32 mouse cellular contexts compared by ENCODE assay signal in genomic region chr10:127801612-127802011, GRCm38 (mm10). TPM values are rescaled to one million over a fixed set of nuclear protein-coding genes. Genes with fewer than 3 reads are reported as not detected.
DNase-seq lines count a peak whose midpoint lies in the region; ATAC-seq and TF ChIP-seq lines count a peak whose summit lies in the region.
"Had no signal": no experiment of that assay in that cellular context is flagged by ENCODE, and none has a peak within 500 bp of the region (broad histone marks: within the 10 kb centered on the region; RNA-seq: fewer than 3 reads in every experiment).

No protein-coding gene starts in this region.

- no peaks in the 10 kb centered on the region for H3K36me3 ChIP-seq in kidney, embryonic 15.5 days
- H3K36me3 ChIP-seq in kidney, embryonic 14.5 days (ENCODE audit: control insufficient read depth, insufficient read depth, low read length): no peaks in the 10 kb centered on the region
- no peaks in the 10 kb centered on the region for H3K36me3 ChIP-seq in small intestine, adult 2 months (ENCODE audit: control insufficient read depth, insufficient read depth, low read length)
- H3K36me3 ChIP-seq: embryonic facial prominence, embryonic 12.5 days; embryonic facial prominence, embryonic 15.5 days; forebrain, embryonic 12.5 days; forebrain, embryonic 15.5 days; heart, embryonic 12.5 days; heart, embryonic 15.5 days; hindbrain, embryonic 10.5 days; hindbrain, embryonic 13.5 days had no signal

- TF ChIP-seq CTCF in small intestine, adult 2 months (IDR thresholded peaks at IDR 0.05; ENCODE audit: extremely low read depth, insufficient read length, insufficient replicate concordance, low read depth, low read length): no peak

- WGBS in kidney, embryonic 15.5 days: 90% methylated on average over 2 of the region's 2 CpGs
- 86% methylated on average over 2 of the region's 2 CpGs for WGBS in kidney, embryonic 14.5 days
- 50% methylated on average over 2 of the region's 2 CpGs for WGBS in small intestine, adult 2 months

- peak; percentile 38 for DNase-seq in kidney, adult 18-20 months
- peak; percentile 28 to 66 for DNase-seq in kidney, postnatal 25 days
- DNase-seq in fat pad, adult 2 months (ENCODE audit: extremely low read depth, low read depth, low spot score): peak; percentile 80
- DNase-seq in gastrocnemius, adult 8-10 months (ENCODE audit: low spot score in 2 of 2): no peak
- DNase-seq: adrenal gland, adult 2 months; adrenal gland, postnatal 14 days; cerebellum, adult 11 months; cerebellum, adult 2 months; cerebellum, adult 9-11 months; cerebellum, postnatal 25 days; gastrocnemius, postnatal 10 days; gastrocnemius, postnatal 36 days; heart, postnatal 10 days; heart, postnatal 36 days had no signal

- no peak overlapping the region for H3K4me2 ChIP-seq in kidney, embryonic 15.5 days
- H3K4me2 ChIP-seq in kidney, embryonic 14.5 days (replicated peaks; ENCODE audit: low read depth, low read length): no peak overlapping the region
- H3K4me2 ChIP-seq: embryonic facial prominence, embryonic 12.5 days; embryonic facial prominence, embryonic 15.5 days; forebrain, embryonic 12.5 days; forebrain, embryonic 15.5 days; heart, embryonic 12.5 days; heart, embryonic 15.5 days; hindbrain, embryonic 13.5 days had no signal

- H3K4me3 ChIP-seq in kidney, embryonic 15.5 days (replicated peaks): no peak overlapping the region
- H3K4me3 ChIP-seq in kidney, embryonic 14.5 days (ENCODE audit: low read length): no peak overlapping the region
- H3K4me3 ChIP-seq in small intestine, adult 2 months (ENCODE audit: low read depth, low read length): no peak overlapping the region
- H3K4me3 ChIP-seq: embryonic facial prominence, embryonic 12.5 days; embryonic facial prominence, embryonic 15.5 days; forebrain, embryonic 12.5 days; forebrain, embryonic 15.5 days; heart, embryonic 12.5 days; heart, embryonic 15.5 days; hindbrain, embryonic 10.5 days; hindbrain, embryonic 13.5 days had no signal

- H3K4me1 ChIP-seq in kidney, embryonic 15.5 days: no peaks in the 10 kb centered on the region
- H3K4me1 ChIP-seq in kidney, embryonic 14.5 days (ENCODE audit: control insufficient read depth, insufficient read depth, low read length): no peaks in the 10 kb centered on the region
- peaks cover 19% of the 10 kb centered on the region; the same call in 1 of the 2 replicates for H3K4me1 ChIP-seq in small intestine, adult 2 months (ENCODE audit: control insufficient read depth, insufficient read depth, insufficient read length, low read length)
- H3K4me1 ChIP-seq: embryonic facial prominence, embryonic 12.5 days; embryonic facial prominence, embryonic 15.5 days; forebrain, embryonic 12.5 days; forebrain, embryonic 15.5 days; heart, embryonic 12.5 days; heart, embryonic 15.5 days; hindbrain, embryonic 10.5 days; hindbrain, embryonic 13.5 days had no signal

- H3K27me3 ChIP-seq in kidney, embryonic 15.5 days: no peaks in the 10 kb centered on the region
- H3K27me3 ChIP-seq in kidney, embryonic 14.5 days (ENCODE audit: control insufficient read depth, insufficient read depth, low read length): no peaks in the 10 kb centered on the region
- no peaks in the 10 kb centered on the region for H3K27me3 ChIP-seq in small intestine, adult 2 months (ENCODE audit: control insufficient read depth, insufficient read depth, low read length)
- H3K27me3 ChIP-seq: embryonic facial prominence, embryonic 12.5 days; embryonic facial prominence, embryonic 15.5 days; forebrain, embryonic 12.5 days; forebrain, embryonic 15.5 days; heart, embryonic 12.5 days; heart, embryonic 15.5 days; hindbrain, embryonic 13.5 days had no signal

- no peaks in the 10 kb centered on the region for H3K9me3 ChIP-seq in kidney, embryonic 15.5 days (replicated peaks)
- H3K9me3 ChIP-seq in kidney, embryonic 14.5 days (ENCODE audit: control insufficient read depth, low read length): no peaks in the 10 kb centered on the region
- H3K9me3 ChIP-seq: embryonic facial prominence, embryonic 12.5 days; embryonic facial prominence, embryonic 15.5 days; forebrain, embryonic 15.5 days; heart, embryonic 15.5 days; hindbrain, embryonic 10.5 days had no signal

- H3K27ac ChIP-seq in kidney, embryonic 15.5 days: no peak overlapping the region
- no peak overlapping the region for H3K27ac ChIP-seq in kidney, embryonic 14.5 days (ENCODE audit: low read depth, low read length)
- H3K27ac ChIP-seq in small intestine, adult 2 months (ENCODE audit: insufficient read depth, low read depth, low read length): 0 out of 2 replicates have a peak overlapping the region, but pooled peaks have one; percentile 55
- H3K27ac ChIP-seq: embryonic facial prominence, embryonic 12.5 days; embryonic facial prominence, embryonic 15.5 days; forebrain, embryonic 12.5 days; forebrain, embryonic 15.5 days; heart, embryonic 15.5 days; hindbrain, embryonic 10.5 days; hindbrain, embryonic 13.5 days had no signal

- no peak overlapping the region for H3K9ac ChIP-seq in kidney, embryonic 15.5 days
- H3K9ac ChIP-seq in kidney, embryonic 14.5 days (ENCODE audit: low read depth, low read length): no peak overlapping the region
- H3K9ac ChIP-seq: embryonic facial prominence, embryonic 12.5 days; embryonic facial prominence, embryonic 15.5 days; forebrain, embryonic 12.5 days; forebrain, embryonic 15.5 days; heart, embryonic 12.5 days; heart, embryonic 15.5 days; hindbrain, embryonic 13.5 days had no signal

- ATAC-seq in kidney, embryonic 15.5 days (replicated peaks; ENCODE audit: low FRiP score): no peak
- no peak for ATAC-seq in kidney, embryonic 14.5 days (ENCODE audit: low FRiP score, low TSS enrichment)
- ATAC-seq: CD4-positive, CD25-positive, alpha-beta regulatory T cell, adult 4 months; forebrain, embryonic 15.5 days; hindbrain, embryonic 16.5 days had no signal

- no peak for TF ChIP-seq POLR2A in small intestine, adult 2 months (IDR thresholded peaks at IDR 0.05; ENCODE audit: low read depth, low read length)

RNA-seq across cellular contexts. Expression of gene Rdh16, which starts 0.7 kb away (rescaled TPM):
- polyA plus RNA-seq in kidney, embryonic 15.5 days (2015; fragmentation: Nextera tagmentation; extraction: Ambion mirVana): 0.36 and 0.45 TPM in 2 replicates
- polyA plus RNA-seq in kidney, embryonic 14.5 days (2014; fragmentation: Nextera tagmentation; extraction: Ambion mirVana): 0.07 and 0.14 TPM in 2 replicates
- 1.7 and 4.4 TPM in 2 replicates for polyA plus RNA-seq in small intestine, adult 2 months (2012; rRNA removed)
- total RNA-seq in gastrocnemius, adult 8-10 months (2022): under 1 TPM in 1 of 4 experiments, not detected in 3; 0.11 TPM
- total RNA-seq: common myeloid progenitor, adult 5-6 weeks; gastrocnemius, postnatal 36 days; granulocyte monocyte progenitor cell, adult 5-6 weeks; heart, adult 8-10 months; heart, postnatal 10 days; heart, postnatal 36 days; MEL had no signal
- polyA plus RNA-seq: C2C12; CD4-positive, CD25-positive, alpha-beta regulatory T cell, adult 4 months; embryonic facial prominence, embryonic 12.5 days; embryonic facial prominence, embryonic 15.5 days; forebrain, embryonic 12.5 days; forebrain, embryonic 15.5 days; heart, embryonic 12.5 days; heart, embryonic 15.5 days; hindbrain, embryonic 10.5 days; hindbrain, embryonic 13.5 days; hindbrain, embryonic 16.5 days had no signal

RNA-seq across cellular contexts. Expression of gene Rdh9, which starts 25.4 kb away (rescaled TPM):
- polyA plus RNA-seq in kidney, embryonic 15.5 days (2015; fragmentation: Nextera tagmentation; extraction: Ambion mirVana): 0.19 TPM in 1 of 2 replicates, not detected in the other
- polyA plus RNA-seq in kidney, embryonic 14.5 days (2014; fragmentation: Nextera tagmentation; extraction: Ambion mirVana): 0.32 TPM in 1 of 2 replicates, not detected in the other
- 8.0 and 40.9 TPM in 2 replicates for polyA plus RNA-seq in small intestine, adult 2 months (2012; rRNA removed)
- total RNA-seq in gastrocnemius, adult 8-10 months (2022): under 1 TPM in 3 of 4 experiments, not detected in 1; 0.12 to 0.58 (median 0.56) TPM
- total RNA-seq: common myeloid progenitor, adult 5-6 weeks; granulocyte monocyte progenitor cell, adult 5-6 weeks; MEL had no signal
- polyA plus RNA-seq: embryonic facial prominence, embryonic 15.5 days; hindbrain, embryonic 10.5 days had no signal

RNA-seq across cellular contexts. Expression of gene Rdh16f1, which starts 42.0 kb away (rescaled TPM):
- polyA plus RNA-seq in kidney, embryonic 15.5 days (2015; fragmentation: Nextera tagmentation; extraction: Ambion mirVana): 0.34 TPM in 1 of 2 replicates, not detected in the other
- polyA plus RNA-seq in kidney, embryonic 14.5 days (2014; fragmentation: Nextera tagmentation; extraction: Ambion mirVana): 0.26 TPM in 1 of 2 replicates, not detected in the other
- not detected in 2 replicates for polyA plus RNA-seq in small intestine, adult 2 months (2012; rRNA removed)
- under 1 TPM in 2 of 4 experiments, not detected in 2; 0.48 to 0.75 TPM for total RNA-seq in gastrocnemius, adult 8-10 months (2022)
- total RNA-seq: common myeloid progenitor, adult 5-6 weeks; gastrocnemius, postnatal 36 days; granulocyte monocyte progenitor cell, adult 5-6 weeks; MEL had no signal
- polyA plus RNA-seq: C2C12; embryonic facial prominence, embryonic 12.5 days; forebrain, embryonic 12.5 days; forebrain, embryonic 15.5 days; heart, embryonic 12.5 days; heart, embryonic 15.5 days; hindbrain, embryonic 10.5 days; hindbrain, embryonic 13.5 days; hindbrain, embryonic 16.5 days had no signal

RNA-seq across cellular contexts. Expression of gene Rdh1, which starts 42.1 kb away (rescaled TPM):
- polyA plus RNA-seq in kidney, embryonic 15.5 days (2015; fragmentation: Nextera tagmentation; extraction: Ambion mirVana): 0.12 and 0.14 TPM in 2 replicates
- 0.05 and 0.07 TPM in 2 replicates for polyA plus RNA-seq in kidney, embryonic 14.5 days (2014; fragmentation: Nextera tagmentation; extraction: Ambion mirVana)
- not detected in 2 replicates for polyA plus RNA-seq in small intestine, adult 2 months (2012; rRNA removed)
- under 1 TPM in 1 of 4 experiments, not detected in 3; 0.11 TPM for total RNA-seq in gastrocnemius, adult 8-10 months (2022)
- total RNA-seq: common myeloid progenitor, adult 5-6 weeks; granulocyte monocyte progenitor cell, adult 5-6 weeks; MEL had no signal
- polyA plus RNA-seq: embryonic facial prominence, embryonic 12.5 days; forebrain, embryonic 12.5 days; forebrain, embryonic 15.5 days; heart, embryonic 12.5 days; hindbrain, embryonic 10.5 days; hindbrain, embryonic 13.5 days had no signal

RNA-seq across cellular contexts. Expression of gene Rdh19, which starts 48.1 kb away (rescaled TPM):
- 2.0 TPM in 2 replicates for polyA plus RNA-seq in kidney, embryonic 15.5 days (2015; fragmentation: Nextera tagmentation; extraction: Ambion mirVana)
- polyA plus RNA-seq in kidney, embryonic 14.5 days (2014; fragmentation: Nextera tagmentation; extraction: Ambion mirVana): not detected in 2 replicates
- polyA plus RNA-seq in small intestine, adult 2 months (2012; rRNA removed): not detected in 2 replicates
- total RNA-seq in gastrocnemius, adult 8-10 months (2022): not detected
- total RNA-seq: adrenal gland, adult 2 months; adrenal gland, postnatal 14 days; common myeloid progenitor, adult 5-6 weeks; gastrocnemius, postnatal 10 days; gastrocnemius, postnatal 36 days; granulocyte monocyte progenitor cell, adult 5-6 weeks; heart, adult 8-10 months; heart, postnatal 10 days; heart, postnatal 36 days; MEL had no signal
- polyA plus RNA-seq: adrenal gland, adult 2 months; C2C12; CD4-positive, CD25-positive, alpha-beta regulatory T cell, adult 4 months; cerebellum, adult 2 months; embryonic facial prominence, embryonic 12.5 days; embryonic facial prominence, embryonic 15.5 days; forebrain, embryonic 12.5 days; forebrain, embryonic 15.5 days; heart, embryonic 12.5 days; heart, embryonic 15.5 days; hindbrain, embryonic 10.5 days; hindbrain, embryonic 13.5 days; hindbrain, embryonic 16.5 days had no signal

Comparison
In these comparisons a context has a peak if more than half of its experiments do, and no peak if none do; other contexts are left out.
1. DNase-seq: peak in kidney, adult 18-20 months (single experiment), kidney, postnatal 25 days (2 of 2) and fat pad, adult 2 months (single experiment); none in gastrocnemius, adult 8-10 months (0 of 2).